Mouse (Mus musculus) midbrain, embryonic 14.5 days (tissue): ENCODE data around the gene Snx29. TPM values are rescaled to one million over a fixed set of nuclear protein-coding genes. Genes with fewer than 3 reads are reported as not detected.

Experiments
- ATAC-seq: fragments of 200-750 bp; cut with Nextera tagmentation; 2 replicates; pipeline ENCODE4 v1.8.0; 2017; ENCODE audit warnings: moderate number of reproducible peaks, moderate library complexity; ENCODE audit not compliant: low FRiP score, low TSS enrichment
- DNase-seq: peaks from one replicate; pipeline ENCODE4 v3.0.0-alpha.2; 2015
- H3K27ac ChIP-seq: fragments of 300-500 bp; sonication (generic); replicated peaks from 2 replicates; pipeline ENCODE4 v1.5.1; 2014; ENCODE audit warnings: mild to moderate bottlenecking, low read depth, low read length, moderate library complexity
- H3K27me3 ChIP-seq: fragments of 300-500 bp; sonication (generic); 2 replicates; pipeline ENCODE4 v1.6.1; 2014; ENCODE audit warnings: low read length, control low read depth, mixed read lengths; ENCODE audit not compliant: control insufficient read depth, insufficient read depth
- H3K36me3 ChIP-seq: fragments of 300-500 bp; sonication (generic); 2 replicates; pipeline ENCODE4 v1.6.1; 2014; ENCODE audit warnings: low read length, control low read depth; ENCODE audit not compliant: control insufficient read depth, insufficient read depth
- H3K4me1 ChIP-seq: fragments of 300-500 bp; sonication (generic); 2 replicates; pipeline ENCODE4 v1.6.1; 2014; ENCODE audit warnings: mild to moderate bottlenecking, antibody characterized with exemption, low read length, control low read depth; ENCODE audit not compliant: control insufficient read depth, insufficient read depth
- H3K4me2 ChIP-seq: fragments of 300-500 bp; sonication (generic); 2 replicates; pipeline ENCODE4 v1.6.1; 2014; ENCODE audit warnings: mild to moderate bottlenecking, low read length, moderate library complexity
- H3K4me3 ChIP-seq: fragments of 300-500 bp; sonication (generic); replicated peaks from 2 replicates; pipeline ENCODE4 v1.5.1; 2014; ENCODE audit warnings: low read depth, low read length
- H3K9ac ChIP-seq: fragments of 300-500 bp; sonication (generic); replicated peaks from 2 replicates; pipeline ENCODE4 v1.6.1; 2014; ENCODE audit warnings: mild to moderate bottlenecking, low read length, moderate library complexity
- H3K9me3 ChIP-seq: fragments of 300-500 bp; sonication (generic); 2 replicates; pipeline ENCODE4 v1.6.1; 2016; ENCODE audit warnings: low read length, control low read depth, mixed read lengths; ENCODE audit not compliant: control insufficient read depth
- WGBS: fragments of 180-500 bp; shearing (Covaris S2); extraction: QIAGEN DNeasy Blood & Tissue Kit; methylation state at CpG from one replicate; pipeline ENCODE4 v1.1.7; 2014; 5-methylcytosine and 5-hydroxymethylcytosine counted together
- polyA plus RNA-seq: library from polyadenylated mRNA; unstranded; fragments of >200 nt; fragmentation: Nextera tagmentation; extraction: Ambion mirVana; gene quantifications from 2 replicates; pipeline ENCODE4 v1.2.1, GENCODE M21; 2014

Snx29 gene
- polyA plus RNA-seq, 1 experiment from 2014 or later = 16.1 TPM

GRCm38 (mm10) chr16:11794628-11795027 is 471.9 kb downstream of the Snx29 start:
- 58% methylated on average over 4 of the region's 4 CpGs for WGBS

GRCm38 (mm10) chr16:11795758-11796460 is 473.2 kb downstream of the Snx29 start:
- ATAC-seq (no peak), DNase-seq (no peak)
- no peak overlapping the region for H3K9ac ChIP-seq
- H3K4me2 ChIP-seq = no peak overlapping the region
- H3K36me3 ChIP-seq = no peaks in the 10 kb centered on the region
- no peaks in the 10 kb centered on the region for H3K9me3 ChIP-seq
- no peak overlapping the region for H3K4me3 ChIP-seq
- no peaks in the 10 kb centered on the region for H3K4me1 ChIP-seq
- H3K27me3 ChIP-seq = no peaks in the 10 kb centered on the region
- WGBS = 83% methylated on average over 7 of the region's 7 CpGs
- H3K27ac ChIP-seq = no peak overlapping the region

More at GRCm38 (mm10) chr16:11794628-11795027, 471.9 kb downstream of the Snx29 start:
- Histone ChIP-seq H3K4me3 (no peak overlapping the region), H3K4me2 (no peak overlapping the region), H3K9me3 (no peaks in the 10 kb centered on the region), H3K27me3 (no peaks in the 10 kb centered on the region), H3K27ac (no peak overlapping the region), H3K36me3 (no peaks in the 10 kb centered on the region), H3K4me1 (no peaks in the 10 kb centered on the region), H3K9ac (no peak overlapping the region)
- ATAC-seq (no peak), DNase-seq (no peak)

- H3K27me3 ChIP-seq = no peaks in the 10 kb centered on the region
- no peak overlapping the region for H3K4me3 ChIP-seq
- 90% methylated on average over 7 of the region's 7 CpGs for WGBS
- ATAC-seq (no peak), DNase-seq (no peak)
- H3K9ac ChIP-seq = no peak overlapping the region
- H3K9me3 ChIP-seq = no peaks in the 10 kb centered on the region
- H3K27ac ChIP-seq = no peak overlapping the region
- no peaks in the 10 kb centered on the region for H3K4me1 ChIP-seq
- H3K36me3 ChIP-seq = no peaks in the 10 kb centered on the region
- H3K4me2 ChIP-seq = no peak overlapping the region
Measured at GRCm38 (mm10) chr16:11801960-11802539, 479.3 kb downstream of the Snx29 start.

Other genes with a start within 250 kb of the Snx29 start
- gene Txndc11, start 188.3 kb upstream of the Snx29 start, polyA plus RNA-seq = 28.7 and 34.6 TPM in 2 replicates
- gene Zc3h7a, start 146.5 kb upstream of the Snx29 start, polyA plus RNA-seq = 62.6 and 80.2 TPM in 2 replicates
- gene Rsl1d1, start 119.6 kb upstream of the Snx29 start, polyA plus RNA-seq = 139 and 167 TPM in 2 replicates
- 56.3 and 61.3 TPM in 2 replicates for gene Gspt1, start 68.6 kb upstream of the Snx29 start, polyA plus RNA-seq
- not detected in 2 replicates for gene Tnfrsf17, start 9.1 kb upstream of the Snx29 start, polyA plus RNA-seq